Mouse (Mus musculus): ENCODE measurements around the gene Cyp27a1.

- no peak for TF ChIP-seq POLR2A (IDR thresholded peaks at IDR 0.05; ENCODE audit: extremely low read depth, insufficient read depth, low read length)
- TF ChIP-seq CTCF (IDR thresholded peaks at IDR 0.05; ENCODE audit: low read depth, low read length): no peak
Observed at GRCm38 (mm10) chr1:74697416-74697815, 16.0 kb upstream of the Cyp27a1 start.
